Mouse (Mus musculus) intestine, embryonic 14.5 days (tissue): Measurements from ENCODE around the gene Pdp2. TPM values are rescaled to one million over a fixed set of nuclear protein-coding genes. Genes with fewer than 3 reads are reported as not detected.

Experiments
- ATAC-seq: fragments of 200-750 bp; cut with Nextera tagmentation; replicated peaks from 2 replicates; pipeline ENCODE4 v1.8.0; 2017; ENCODE audit warnings: low read depth, moderate number of reproducible peaks, moderate TSS enrichment, moderate library complexity; ENCODE audit not compliant: low FRiP score, low TSS enrichment
- DNase-seq: peaks from one replicate; pipeline ENCODE4 v3.0.0-alpha.2; 2018; ENCODE audit warnings: low spot score
- H3K27ac ChIP-seq: fragments of 300-500 bp; sonication (generic); 2 replicates; pipeline ENCODE4 v1.5.1; 2014; ENCODE audit warnings: low read depth, mild to moderate bottlenecking, control low read depth
- H3K27me3 ChIP-seq: fragments of 300-500 bp; sonication (generic); replicated peaks from 2 replicates; pipeline ENCODE4 v1.6.1; 2014; ENCODE audit warnings: low read length, control low read depth; ENCODE audit not compliant: control insufficient read depth, insufficient read depth
- H3K36me3 ChIP-seq: fragments of 300-500 bp; sonication (generic); 2 replicates; pipeline ENCODE4 v1.6.1; 2014; ENCODE audit warnings: low read length, control low read depth; ENCODE audit not compliant: control insufficient read depth, insufficient read depth
- H3K4me1 ChIP-seq: fragments of 300-500 bp; sonication (generic); replicated peaks from 2 replicates; pipeline ENCODE4 v1.6.1; 2014; ENCODE audit warnings: low read length, control low read depth, mixed read lengths; ENCODE audit not compliant: control insufficient read depth, insufficient read depth
- H3K4me2 ChIP-seq: fragments of 300-500 bp; sonication (generic); 2 replicates; pipeline ENCODE4 v1.6.1; 2014; ENCODE audit warnings: low read length
- H3K4me3 ChIP-seq: fragments of 300-500 bp; sonication (generic); 2 replicates; pipeline ENCODE4 v1.5.1; 2014; ENCODE audit warnings: low read depth, low read length, control low read depth, mixed read lengths
- H3K9ac ChIP-seq: fragments of 300-500 bp; sonication (generic); 2 replicates; pipeline ENCODE4 v1.6.1; 2014; ENCODE audit warnings: mild to moderate bottlenecking, low read length
- H3K9me3 ChIP-seq: fragments of 300-500 bp; sonication (generic); 2 replicates; pipeline ENCODE4 v1.6.1; 2016; ENCODE audit warnings: low read length, control low read depth; ENCODE audit not compliant: control insufficient read depth
- WGBS: fragments of 180-500 bp; shearing (Covaris S2); extraction: QIAGEN DNeasy Blood & Tissue Kit; methylation state at CpG from one replicate; pipeline ENCODE4 v1.1.7; 2014; 5-methylcytosine and 5-hydroxymethylcytosine counted together
- polyA plus RNA-seq: library from polyadenylated mRNA; unstranded; fragments of >200 nt; fragmentation: Nextera tagmentation; extraction: Ambion mirVana; gene quantifications from 2 replicates; pipeline ENCODE4 v1.2.1, GENCODE M21; 2014

Gene Pdp2
- polyA plus RNA-seq, 1 experiment from 2014 or later, result 14.9 TPM

DNA sequence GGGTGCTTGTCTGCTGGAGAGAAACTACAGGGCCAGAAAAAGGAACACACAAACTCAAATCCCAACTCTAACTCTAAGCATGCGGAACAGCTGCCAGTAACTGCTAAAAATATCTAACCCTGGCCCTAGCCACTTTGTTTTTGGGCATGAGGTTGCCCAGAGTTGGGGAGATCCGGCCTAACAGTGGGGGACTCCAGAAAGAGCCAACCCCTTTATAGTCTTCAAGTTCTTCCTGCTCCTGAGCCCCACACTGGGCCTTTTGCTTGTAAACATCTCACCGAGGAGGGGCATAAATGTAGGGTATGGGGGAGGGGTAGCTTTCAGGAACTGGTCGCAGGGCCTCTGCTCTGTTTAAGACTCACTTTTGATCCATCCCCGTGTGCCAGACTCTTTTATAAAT lies 40.7 kb downstream of the Pdp2 start:
- Histone ChIP-seq H3K27me3 (peaks cover 19% of the 10 kb centered on the region; the same call in 1 of the 2 replicates), H3K36me3 (0 out of 2 replicates have a peak, but pooled peaks cover 5% of the 10 kb centered on the region), H3K9ac (no peak overlapping the region), H3K4me1 (peaks cover 12% of the 10 kb centered on the region), H3K9me3 (no peaks in the 10 kb centered on the region), H3K4me3 (no peak overlapping the region), H3K27ac (no peak overlapping the region), H3K4me2 (peak overlapping the region; percentile 61)
- ATAC-seq (no peak), DNase-seq (no peak)
- WGBS, result 35% methylated on average over 5 of the region's 5 CpGs

DNA sequence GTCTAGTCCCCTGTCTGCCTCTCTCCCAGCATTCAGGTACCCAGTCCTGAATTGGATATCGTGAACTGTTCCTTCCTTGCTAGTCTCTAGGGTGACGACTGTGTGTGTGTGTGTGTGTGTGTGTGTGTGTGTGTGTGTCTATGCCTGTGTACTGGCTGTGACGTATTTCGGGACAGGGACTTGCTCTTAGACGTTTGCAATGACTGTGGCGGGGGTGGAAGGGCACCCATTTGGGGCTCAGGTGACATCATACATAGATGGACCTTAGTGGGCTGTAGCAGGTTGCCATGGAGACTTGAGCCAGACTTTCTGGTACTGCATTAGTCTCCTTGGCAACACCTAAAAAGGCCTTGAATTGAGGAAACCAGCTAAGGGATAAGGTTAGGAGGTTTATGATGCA lies 41.2 kb downstream of the Pdp2 start:
- peaks cover 19% of the 10 kb centered on the region; the same call in 1 of the 2 replicates for H3K27me3 ChIP-seq
- no peak overlapping the region for H3K9ac ChIP-seq
- WGBS, result 61% methylated on average over 6 of the region's 6 CpGs
- DNase-seq, result no peak
- no peak for ATAC-seq
- peaks cover 12% of the 10 kb centered on the region for H3K4me1 ChIP-seq
- no peak overlapping the region for H3K27ac ChIP-seq
- H3K36me3 ChIP-seq, result 0 out of 2 replicates have a peak, but pooled peaks cover 7% of the 10 kb centered on the region
- no peak overlapping the region for H3K4me2 ChIP-seq
- no peak overlapping the region for H3K4me3 ChIP-seq
- no peaks in the 10 kb centered on the region for H3K9me3 ChIP-seq

DNA sequence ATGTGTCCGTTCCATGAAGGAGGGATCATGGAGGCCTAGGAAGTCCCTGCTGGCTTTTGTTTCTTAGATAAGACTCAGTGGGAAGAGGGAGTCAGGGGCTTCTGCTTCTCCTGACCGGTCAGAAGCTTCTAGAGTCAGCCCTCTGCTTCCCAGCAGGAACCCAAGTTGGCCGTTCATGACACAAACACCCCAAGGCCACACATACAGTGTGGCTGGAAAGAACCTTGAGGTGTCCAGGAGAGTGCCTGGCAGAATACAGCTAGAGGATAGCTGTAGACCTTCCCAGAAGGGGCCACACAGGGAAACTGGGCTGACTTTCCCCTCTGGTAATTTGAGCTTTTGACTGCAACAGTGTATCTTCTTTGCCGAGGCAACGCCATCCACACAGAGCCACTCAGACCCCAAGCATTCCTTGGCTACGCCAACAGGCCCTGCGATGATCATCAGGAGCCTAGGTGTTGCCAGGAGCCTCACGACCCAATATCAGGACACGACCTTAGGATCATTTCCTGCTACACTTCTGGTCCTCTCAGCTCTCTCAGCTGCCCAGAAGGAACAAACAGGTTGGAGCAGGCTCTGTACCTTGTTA lies 42.0 kb downstream of the Pdp2 start:
- Histone ChIP-seq H3K9ac (no peak overlapping the region), H3K27ac (no peak overlapping the region), H3K4me1 (peaks cover 12% of the 10 kb centered on the region), H3K9me3 (no peaks in the 10 kb centered on the region), H3K4me2 (no peak overlapping the region), H3K4me3 (no peak overlapping the region), H3K36me3 (peaks cover 15% of the 10 kb centered on the region; the same call in 1 of the 2 replicates), H3K27me3 (peaks cover 19% of the 10 kb centered on the region; the same call in 1 of the 2 replicates)
- DNase-seq (no peak), ATAC-seq (no peak)
- 52% methylated on average over 9 of the region's 9 CpGs for WGBS

DNA sequence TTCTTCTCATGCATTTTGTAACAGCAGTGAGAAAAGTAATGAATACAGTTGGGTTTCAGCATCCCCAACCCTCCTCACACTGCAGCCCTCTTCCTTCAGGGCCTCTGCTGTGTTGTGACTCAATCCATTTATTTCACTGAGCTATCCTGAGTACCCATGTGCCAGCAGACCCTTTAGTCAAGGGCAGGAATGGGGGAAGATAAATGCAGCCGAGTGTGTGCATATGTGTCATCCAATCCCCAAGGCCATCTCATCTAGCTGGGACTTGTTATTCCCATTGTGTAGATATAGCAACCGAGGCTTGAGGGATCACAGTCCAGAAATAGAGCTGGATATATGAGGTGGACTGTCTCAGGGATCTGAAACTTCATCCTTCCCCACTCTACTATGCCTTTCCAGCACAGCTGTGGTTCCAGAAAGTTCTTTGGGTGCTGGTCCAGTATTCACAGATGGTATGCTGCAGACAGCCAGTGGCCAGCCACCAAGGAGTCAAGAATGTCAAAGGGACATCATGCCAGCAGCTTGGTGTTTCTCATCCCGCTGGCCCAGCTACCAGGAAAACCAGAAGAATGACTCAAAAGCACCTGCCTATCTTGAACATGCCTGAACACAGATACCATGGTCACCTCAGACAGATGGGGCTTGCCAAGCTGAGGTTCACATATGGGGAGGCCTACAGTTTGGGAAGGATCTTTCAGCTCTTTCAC lies 43.9 kb downstream of the Pdp2 start:
- Histone ChIP-seq H3K4me2 (no peak overlapping the region), H3K9me3 (no peaks in the 10 kb centered on the region), H3K9ac (no peak overlapping the region), H3K4me1 (peaks cover 14% of the 10 kb centered on the region), H3K36me3 (peaks cover 32% of the 10 kb centered on the region), H3K4me3 (no peak overlapping the region), H3K27me3 (peaks cover 11% of the 10 kb centered on the region; the same call in 1 of the 2 replicates), H3K27ac (no peak overlapping the region)
- ATAC-seq (no peak), DNase-seq (no peak)
- 90% methylated on average over 3 of the region's 3 CpGs for WGBS

DNA sequence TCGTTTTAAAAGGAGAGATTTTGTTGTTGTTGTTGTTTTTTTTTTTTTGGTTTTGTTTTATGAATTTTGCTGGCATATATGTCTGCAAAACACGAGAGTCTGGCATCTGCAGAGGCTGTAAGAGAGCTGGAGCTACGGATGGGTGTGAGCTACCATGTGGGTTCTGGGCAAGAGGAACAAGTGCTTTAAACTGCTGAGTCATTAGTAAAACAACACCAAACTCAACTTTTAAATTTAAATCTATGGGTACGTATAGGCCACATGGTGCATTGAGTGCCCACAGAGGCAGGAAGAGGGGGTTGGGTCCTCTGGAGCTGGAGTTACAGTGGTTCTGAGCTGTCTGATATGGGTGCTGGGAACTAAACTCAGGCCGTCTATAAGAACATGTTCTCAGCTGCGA lies 46.8 kb downstream of the Pdp2 start:
- H3K27ac ChIP-seq, result no peak overlapping the region
- 92% methylated on average over 6 of the region's 6 CpGs for WGBS
- no peak overlapping the region for H3K4me2 ChIP-seq
- DNase-seq (no peak), ATAC-seq (no peak)
- peaks cover 15% of the 10 kb centered on the region for H3K4me1 ChIP-seq
- H3K4me3 ChIP-seq, result no peak overlapping the region
- peaks cover 32% of the 10 kb centered on the region for H3K36me3 ChIP-seq
- no peaks in the 10 kb centered on the region for H3K9me3 ChIP-seq
- H3K27me3 ChIP-seq, result no peaks in the 10 kb centered on the region
- no peak overlapping the region for H3K9ac ChIP-seq

DNA sequence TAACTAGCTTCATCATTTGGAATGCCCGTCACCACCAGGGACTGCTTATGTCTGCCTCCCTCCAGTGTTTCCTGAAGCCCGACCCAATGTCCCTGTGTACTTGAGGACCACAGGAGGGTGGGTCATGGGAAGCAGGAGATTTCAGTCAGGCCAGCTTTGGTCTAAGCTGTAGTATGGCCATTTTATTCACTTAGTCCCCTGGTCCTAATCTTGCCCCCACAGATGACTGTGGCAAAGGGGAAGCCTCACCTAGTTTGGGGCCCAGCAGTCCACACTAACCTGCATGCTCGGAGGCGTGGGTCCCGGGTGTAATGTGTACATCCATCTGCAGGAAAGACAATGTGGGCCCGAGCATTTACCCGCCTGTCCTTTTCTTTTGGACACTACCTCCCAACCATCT lies 49.0 kb downstream of the Pdp2 start:
- Histone ChIP-seq H3K27me3 (no peaks in the 10 kb centered on the region), H3K4me2 (peak overlapping the region; percentile 80), H3K4me3 (peak overlapping the region; percentile 88; the same call in 1 of the 2 replicates), H3K4me1 (peaks cover 15% of the 10 kb centered on the region), H3K9ac (peak overlapping the region; percentile 75; the same call in 1 of the 2 replicates), H3K27ac (no peak overlapping the region), H3K36me3 (peaks cover 30% of the 10 kb centered on the region), H3K9me3 (no peaks in the 10 kb centered on the region)
- ATAC-seq, result no peak
- 75% methylated on average over 7 of the region's 7 CpGs for WGBS
- DNase-seq, result no peak

DNA sequence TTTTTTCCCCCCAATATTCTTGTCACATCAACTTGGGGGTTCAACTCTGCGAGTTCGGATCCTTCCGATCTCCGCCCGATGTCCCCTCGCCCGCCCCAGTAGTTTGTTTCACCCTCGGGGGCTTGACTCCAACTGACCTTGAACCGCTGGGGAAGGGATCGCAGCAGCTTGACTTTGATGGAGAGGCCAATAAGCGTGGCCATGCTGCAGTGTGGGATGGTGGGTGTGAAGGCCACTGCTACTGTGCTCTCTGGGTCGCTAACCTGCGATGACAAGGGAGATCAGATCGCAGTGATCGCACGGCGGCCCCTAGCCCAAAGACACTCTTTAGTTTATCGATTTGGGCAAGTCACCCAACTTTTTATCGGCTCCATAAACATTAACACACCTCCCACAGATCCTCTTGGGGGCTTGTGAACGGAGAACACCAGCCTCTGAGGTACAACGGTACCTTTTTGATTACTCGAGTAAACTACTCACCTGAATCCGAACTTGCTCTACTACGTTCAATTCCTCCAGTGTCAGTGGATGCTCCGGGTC lies 49.6 kb downstream of the Pdp2 start:
- WGBS, result 8% methylated on average over 25 of the region's 25 CpGs

DNA sequence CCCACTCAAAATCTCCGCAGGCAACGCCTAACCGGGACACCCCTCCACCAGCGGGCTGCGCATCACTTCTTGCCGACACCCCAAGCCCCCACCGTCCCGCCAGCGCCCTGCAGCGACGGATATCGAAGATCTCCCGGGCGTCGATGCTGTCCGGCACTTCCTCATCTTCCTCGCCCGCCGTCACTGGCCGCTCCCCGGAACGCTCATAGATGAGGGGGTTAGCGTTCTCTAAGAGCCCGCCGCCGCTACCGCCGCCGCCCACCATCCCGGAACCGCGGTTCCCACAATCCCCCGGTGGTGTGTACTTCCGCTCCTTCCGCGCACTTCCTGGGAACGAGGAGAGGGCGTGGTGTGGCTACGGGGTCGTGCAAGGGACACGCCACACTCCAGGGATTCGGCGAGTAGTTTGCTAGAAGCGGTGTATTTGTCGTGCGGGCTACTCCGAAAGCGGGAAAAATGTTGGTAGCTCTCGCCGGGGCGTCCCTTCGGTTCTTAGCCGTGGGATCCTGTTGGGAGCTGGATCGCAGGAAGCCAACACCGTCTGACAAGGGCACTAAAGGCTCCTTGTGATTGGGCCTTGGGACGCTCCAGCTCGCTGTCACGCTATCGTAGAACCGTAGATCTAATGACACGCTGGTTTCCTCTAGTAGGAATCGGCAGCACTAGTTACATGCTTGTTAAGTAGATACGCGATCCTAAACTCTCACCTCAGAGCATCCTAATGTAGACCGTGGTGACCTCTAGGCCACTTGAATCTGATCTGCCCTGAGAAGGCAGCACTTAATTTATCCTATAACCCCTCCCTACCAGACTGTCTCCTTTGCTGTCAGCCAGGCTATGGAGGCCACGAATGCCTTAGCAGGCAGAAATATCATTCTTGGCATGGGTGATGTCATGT lies 50.4 kb downstream of the Pdp2 start, which contains the start of gene Ciao2b:
Ciao2b (minus strand) TSS at position 540 of the 898 bp plus-strand sequence.
- peaks cover 27% of the 10 kb centered on the region for H3K36me3 ChIP-seq
- under 1% methylated on average over 66 of the region's 66 CpGs for WGBS
- DNase-seq, result peak; percentile 96
- peak within 1 kb of the TSS; percentile 80 for H3K4me2 ChIP-seq
- H3K4me3 ChIP-seq, result peak within 1 kb of the TSS; percentile 88
- peaks cover 15% of the 10 kb centered on the region for H3K4me1 ChIP-seq
- ATAC-seq, result peak; percentile 93
- peak within 1 kb of the TSS; percentile 43 for H3K27ac ChIP-seq
- no peaks in the 10 kb centered on the region for H3K9me3 ChIP-seq
- H3K9ac ChIP-seq, result peak within 1 kb of the TSS; percentile 75
- H3K27me3 ChIP-seq, result no peaks in the 10 kb centered on the region

More for the DNA sequence above, 49.6 kb downstream of the Pdp2 start:
- DNase-seq (no peak), ATAC-seq (no peak)
- H3K9ac ChIP-seq, result peak overlapping the region; percentile 75
- no peaks in the 10 kb centered on the region for H3K27me3 ChIP-seq
- H3K4me3 ChIP-seq, result peak overlapping the region; percentile 88
- H3K4me2 ChIP-seq, result peak overlapping the region; percentile 80
- no peaks in the 10 kb centered on the region for H3K9me3 ChIP-seq
- H3K36me3 ChIP-seq, result peaks cover 27% of the 10 kb centered on the region
- 0 out of 2 replicates have a peak overlapping the region, but pooled peaks have one; percentile 43 for H3K27ac ChIP-seq
- peaks cover 15% of the 10 kb centered on the region for H3K4me1 ChIP-seq
